Mouse (Mus musculus) myocyte (in vitro differentiated cells): ENCODE measurements at regions not wholly inside any gene's neighbourhood (a gene's known extent, or its start where the extent isn't known, plus 50 kb on each side); places are given as distances from the start of the nearest gene placed in this dataset.

Source experiments
- H3K27me3 ChIP-seq: one replicate; pipeline ENCODE4 v1.6.1; 2011; ENCODE audit not compliant: control insufficient read depth, insufficient read depth, insufficient read length
- H3K36me3 ChIP-seq: one replicate; pipeline ENCODE4 v1.6.1; 2011; ENCODE audit not compliant: control insufficient read depth, insufficient read depth
- H3K4me2 ChIP-seq: one replicate; pipeline ENCODE4 v1.6.1; 2011; ENCODE audit warnings: low read depth, control low read depth
- H3K4me3 ChIP-seq: one replicate; pipeline ENCODE4 v1.5.1; 2011; ENCODE audit warnings: mild to moderate bottlenecking, control low read depth, moderate library complexity
- H3K79me2 ChIP-seq: one replicate; pipeline ENCODE4 v1.6.1; 2011; ENCODE audit not compliant: control insufficient read depth, insufficient read depth
- H3ac ChIP-seq: one replicate; pipeline ENCODE4 v1.6.1; 2011; ENCODE audit not compliant: control insufficient read depth, insufficient read length
- CEBPB ChIP-seq: IDR thresholded peaks from 2 replicates; pipeline ENCODE4 v1.6.1; 2011; ENCODE audit warnings: mild to moderate bottlenecking, moderate library complexity; ENCODE audit not compliant: poor library complexity, insufficient read depth, severe bottlenecking
- E2F4 ChIP-seq: IDR thresholded peaks from one replicate; pipeline ENCODE4 v1.6.1; 2011; ENCODE audit warnings: mild to moderate bottlenecking, control low read depth, moderate library complexity; ENCODE audit not compliant: insufficient read depth
- MAX ChIP-seq: IDR thresholded peaks from one replicate; pipeline ENCODE4 v1.6.1; 2011; ENCODE audit warnings: low read depth, mild to moderate bottlenecking, control low read depth
- MYOD1 ChIP-seq, 3 experiments: IDR thresholded peaks; one replicate each; pipeline ENCODE4 v1.6.1; 2011; ENCODE audit warnings: control low read depth in 2 of 3, low read depth in 2 of 3, mild to moderate bottlenecking in 2 of 3, moderate library complexity in 1 of 3; ENCODE audit not compliant: insufficient read length in 2 of 3, control insufficient read depth in 1 of 3
- MYOG ChIP-seq, 3 experiments: IDR thresholded peaks; one replicate each; pipeline ENCODE4 v1.6.1; 2011; ENCODE audit warnings: control low read depth in 2 of 3, low read depth in 2 of 3, mild to moderate bottlenecking in 2 of 3; ENCODE audit not compliant: insufficient read length in 2 of 3, control insufficient read depth in 1 of 3, insufficient read depth in 1 of 3
- POLR2A ChIP-seq: IDR thresholded peaks from one replicate; pipeline ENCODE4 v1.6.1; 2011; ENCODE audit warnings: low read depth, mild to moderate bottlenecking, control low read depth, moderate library complexity; ENCODE audit not compliant: insufficient read length
- POLR2AphosphoS2 ChIP-seq: IDR thresholded peaks from one replicate; pipeline ENCODE4 v1.6.1; 2011; ENCODE audit warnings: low read depth, control low read depth; ENCODE audit not compliant: insufficient read length
- REST ChIP-seq: IDR thresholded peaks from one replicate; pipeline ENCODE4 v1.6.1; 2011; ENCODE audit warnings: mild to moderate bottlenecking, control low read depth, moderate library complexity; ENCODE audit not compliant: insufficient read depth, insufficient read length
- SRF ChIP-seq: IDR thresholded peaks from one replicate; pipeline ENCODE4 v1.6.1; 2011; ENCODE audit warnings: low read depth; ENCODE audit not compliant: control insufficient read depth, insufficient read length
- TCF12 ChIP-seq: IDR thresholded peaks from one replicate; pipeline ENCODE4 v1.6.1; 2011; ENCODE audit warnings: mild to moderate bottlenecking, control low read depth; ENCODE audit not compliant: poor library complexity, insufficient read depth, severe bottlenecking
- TCF3 ChIP-seq: IDR thresholded peaks from one replicate; pipeline ENCODE4 v1.6.1; 2011; ENCODE audit warnings: low read depth, control low read depth; ENCODE audit not compliant: insufficient read length
- USF1 ChIP-seq: IDR thresholded peaks from one replicate; pipeline ENCODE4 v1.6.1; 2011; ENCODE audit warnings: low read depth, mild to moderate bottlenecking, control low read depth, moderate library complexity

- Histone ChIP-seq H3K27me3 (no peaks in the 10 kb centered on the region), H3K4me3 (no peak overlapping the region), H3K4me2 (no peak overlapping the region), H3K79me2 (no peaks in the 10 kb centered on the region), H3K36me3 (no peaks in the 10 kb centered on the region), H3ac (no peak overlapping the region)
- TF ChIP-seq TCF3: no peak
- no peak for TF ChIP-seq MAX
- TF ChIP-seq USF1: no peak
- no peak for TF ChIP-seq REST
- no peak for TF ChIP-seq TCF12
Measured at GRCm38 (mm10) chr8:79575175-79575734, 64.2 kb upstream of the Otud4 start.

DNA sequence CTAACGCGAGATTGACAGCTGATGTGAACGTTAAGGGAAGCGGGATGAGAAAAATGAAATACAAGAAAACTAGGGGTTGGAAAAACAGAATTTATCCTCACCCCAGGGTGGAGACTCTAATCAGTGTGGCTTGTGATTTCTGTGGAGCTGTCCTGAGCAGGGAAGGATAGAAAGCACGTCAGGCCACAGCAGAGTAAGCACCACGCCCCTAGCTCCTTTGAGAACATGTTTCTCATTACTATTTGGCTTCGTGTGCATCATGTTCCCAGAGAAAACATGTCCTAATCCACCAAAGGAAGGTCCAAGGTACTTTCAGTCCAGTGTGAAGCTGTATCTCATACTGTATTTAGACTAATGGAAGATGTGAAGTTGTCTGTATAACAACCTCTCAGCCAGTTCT is 65.9 kb upstream of the Otud4 start:
- no peak overlapping the region for H3K4me2 ChIP-seq
- H3K79me2 ChIP-seq: no peaks in the 10 kb centered on the region
- no peak overlapping the region for H3ac ChIP-seq
- H3K36me3 ChIP-seq: no peaks in the 10 kb centered on the region
- TF ChIP-seq MYOD1 (IDR thresholded peaks at IDR 0.05; ENCODE audit: control insufficient read depth in 1 of 3, insufficient read length in 2 of 3, low read depth in 2 of 3) (no peak), TCF12 (no peak), MAX (no peak), POLR2A (no peak), CEBPB (no peak), POLR2AphosphoS2 (no peak), REST (no peak), E2F4 (no peak), MYOG (IDR thresholded peaks at IDR 0.05; ENCODE audit: control insufficient read depth in 1 of 3, insufficient read depth in 1 of 3, insufficient read length in 2 of 3, low read depth in 2 of 3) (no peak)
- H3K27me3 ChIP-seq: no peaks in the 10 kb centered on the region
- H3K4me3 ChIP-seq: no peak overlapping the region

GRCm38 (mm10) chr8:79572526-79572925 is 66.9 kb upstream of the Otud4 start:
- H3K27me3 ChIP-seq: no peaks in the 10 kb centered on the region
- H3K4me2 ChIP-seq: no peak overlapping the region
- TF ChIP-seq POLR2A: no peak
- no peak for TF ChIP-seq CEBPB
- TF ChIP-seq MYOG (IDR thresholded peaks at IDR 0.05; ENCODE audit: control insufficient read depth in 1 of 3, insufficient read depth in 1 of 3, insufficient read length in 2 of 3, low read depth in 2 of 3): no peak
- no peak for TF ChIP-seq USF1
- no peak overlapping the region for H3ac ChIP-seq
- H3K79me2 ChIP-seq: no peaks in the 10 kb centered on the region
- H3K4me3 ChIP-seq: no peak overlapping the region
- H3K36me3 ChIP-seq: no peaks in the 10 kb centered on the region

GRCm38 (mm10) chr8:79563101-79563500 is 76.3 kb upstream of the Otud4 start:
- Histone ChIP-seq H3K4me3 (no peak overlapping the region), H3K79me2 (no peaks in the 10 kb centered on the region), H3K36me3 (no peaks in the 10 kb centered on the region), H3K4me2 (no peak overlapping the region), H3ac (no peak overlapping the region), H3K27me3 (no peaks in the 10 kb centered on the region)
- no peak for TF ChIP-seq SRF
- no peak for TF ChIP-seq TCF12
- no peak for TF ChIP-seq USF1
- no peak for TF ChIP-seq E2F4

- H3K4me2 ChIP-seq: peak overlapping the region; percentile 78
- no peak for TF ChIP-seq POLR2AphosphoS2
- TF ChIP-seq REST: no peak
- TF ChIP-seq USF1: no peak
- TF ChIP-seq CEBPB: no peak
- no peak for TF ChIP-seq TCF3
- TF ChIP-seq POLR2A: no peak
- no peak for TF ChIP-seq MAX
- TF ChIP-seq TCF12: no peak
- TF ChIP-seq SRF: no peak
- no peak for TF ChIP-seq MYOD1 (IDR thresholded peaks at IDR 0.05; ENCODE audit: control insufficient read depth in 1 of 3, insufficient read length in 2 of 3, low read depth in 2 of 3)
- TF ChIP-seq E2F4: no peak
- no peak for TF ChIP-seq MYOG (IDR thresholded peaks at IDR 0.05; ENCODE audit: control insufficient read depth in 1 of 3, insufficient read depth in 1 of 3, insufficient read length in 2 of 3, low read depth in 2 of 3)
Measured at GRCm38 (mm10) chr8:79562669-79563068, 76.7 kb upstream of the Otud4 start.

DNA sequence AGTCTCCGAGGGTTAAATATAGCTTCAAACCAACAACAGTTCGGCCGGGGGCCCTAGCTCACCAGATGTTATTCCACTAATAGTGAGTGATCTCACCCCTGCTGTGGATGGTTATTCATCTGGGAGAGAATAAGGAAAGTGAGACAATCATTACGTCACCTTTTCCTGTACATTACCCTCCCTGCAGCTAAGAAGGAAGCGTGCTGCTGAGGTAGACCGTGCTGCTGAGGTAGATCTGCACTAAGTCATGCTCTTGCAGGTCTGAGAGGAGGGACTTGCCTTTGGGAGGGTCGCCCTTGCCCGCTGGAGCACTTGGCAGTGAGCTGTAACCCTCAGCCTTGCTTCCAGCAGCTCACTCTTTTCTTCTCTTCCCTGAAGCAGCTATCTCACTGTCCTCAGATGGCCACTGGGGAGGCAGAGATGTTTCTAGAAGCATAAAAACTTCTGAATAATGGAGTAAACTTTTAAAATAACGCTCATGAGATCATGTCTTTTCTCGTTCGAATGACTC is 77.3 kb upstream of the Otud4 start:
- TF ChIP-seq POLR2A (peak; percentile 19), MYOG (IDR thresholded peaks at IDR 0.05; ENCODE audit: control insufficient read depth in 1 of 3, insufficient read depth in 1 of 3, insufficient read length in 2 of 3, low read depth in 2 of 3) (no peak), REST (no peak), USF1 (no peak)
- H3K36me3 ChIP-seq: no peaks in the 10 kb centered on the region
- no peaks in the 10 kb centered on the region for H3K27me3 ChIP-seq
- H3K4me3 ChIP-seq: peak overlapping the region; percentile 1
- peak overlapping the region; percentile 78 for H3K4me2 ChIP-seq
- H3K79me2 ChIP-seq: no peaks in the 10 kb centered on the region
- H3ac ChIP-seq: no peak overlapping the region

More at GRCm38 (mm10) chr8:79562669-79563068, 76.7 kb upstream of the Otud4 start:
- no peaks in the 10 kb centered on the region for H3K36me3 ChIP-seq
- H3K27me3 ChIP-seq: no peaks in the 10 kb centered on the region
- H3K79me2 ChIP-seq: no peaks in the 10 kb centered on the region
- no peak overlapping the region for H3ac ChIP-seq
- H3K4me3 ChIP-seq: peak overlapping the region; percentile 1
